Mouse (Mus musculus) gastrocnemius, adult 2 months (tissue): Measurements from ENCODE around the gene Clnk. TPM values are rescaled to one million over a fixed set of nuclear protein-coding genes. Genes with fewer than 3 reads are reported as not detected.

ENCODE experiments used
- DNase-seq: peaks from one replicate; pipeline ENCODE4 v3.0.0; 2022
- H3K27ac ChIP-seq: fragments of 200-600 bp; 2 replicates; pipeline ENCODE4 v1.8.1; 2022; ENCODE audit warnings: mild to moderate bottlenecking
- H3K4me3 ChIP-seq: fragments of 200-600 bp; 2 replicates; pipeline ENCODE4 v1.8.1; 2022; ENCODE audit warnings: mild to moderate bottlenecking, moderate library complexity
- CTCF ChIP-seq: fragments of 200-600 bp; IDR thresholded peaks from 2 replicates; pipeline ENCODE4 v1.8.1; 2022; ENCODE audit warnings: antibody characterized with exemption, mild to moderate bottlenecking, moderate library complexity
- intact Hi-C: fragments of 180-260 bp; cut with DNase I; formaldehyde crosslinking; loops from one replicate; pipeline ENCODE4 v1.15.1; 2025
- total RNA-seq, 2 experiments: library from RNA; stranded (reverse); gene quantifications; 2 replicates each; pipeline ENCODE4 v1.2.3; 2021

The Clnk gene
- total RNA-seq, 2 experiments from 2014 or later, result not detected

DNA sequence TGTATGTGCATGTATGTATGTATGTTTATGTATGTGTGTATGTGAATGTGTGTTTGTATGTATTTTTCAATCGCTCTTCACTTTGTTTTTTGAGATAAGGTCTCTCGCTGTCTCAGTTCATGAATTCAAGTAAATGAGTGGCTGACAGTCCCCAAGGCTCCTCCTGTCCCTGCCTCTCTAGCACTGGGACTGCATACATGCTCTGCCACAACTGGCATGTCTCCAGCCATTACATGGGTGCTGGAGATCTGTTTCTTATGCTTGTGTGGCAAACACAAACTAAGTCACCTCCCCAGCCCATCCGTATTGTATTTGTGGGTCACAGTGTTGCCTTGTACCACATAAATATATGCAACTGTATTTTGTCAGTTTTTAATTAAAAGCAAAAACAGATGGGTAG, 3.7 kb downstream of the Clnk start:
- Histone ChIP-seq H3K27ac (no peak overlapping the region), H3K4me3 (no peak overlapping the region)
- intact Hi-C loops, result no loop called here
- TF ChIP-seq CTCF, result no peak
- DNase-seq, result no peak

GRCm38 (mm10) chr5:38871591-38871990, 5.0 kb downstream of the Clnk start:
- no peak overlapping the region for H3K4me3 ChIP-seq
- intact Hi-C loops, result no loop called here
- no peak overlapping the region for H3K27ac ChIP-seq
- no peak for TF ChIP-seq CTCF
- no peak for DNase-seq

GRCm38 (mm10) chr5:38870485-38870884, 6.1 kb downstream of the Clnk start:
- intact Hi-C loops, result no loop called here
- TF ChIP-seq CTCF, result no peak
- H3K4me3 ChIP-seq, result no peak overlapping the region

GRCm38 (mm10) chr5:38869976-38870375, 6.6 kb downstream of the Clnk start:
- intact Hi-C loops, result no loop called here
- no peak overlapping the region for H3K27ac ChIP-seq
- H3K4me3 ChIP-seq, result no peak overlapping the region
- no peak for TF ChIP-seq CTCF
- DNase-seq, result no peak

More at GRCm38 (mm10) chr5:38870485-38870884, 6.1 kb downstream of the Clnk start:
- DNase-seq, result no peak
- H3K27ac ChIP-seq, result no peak overlapping the region

DNA sequence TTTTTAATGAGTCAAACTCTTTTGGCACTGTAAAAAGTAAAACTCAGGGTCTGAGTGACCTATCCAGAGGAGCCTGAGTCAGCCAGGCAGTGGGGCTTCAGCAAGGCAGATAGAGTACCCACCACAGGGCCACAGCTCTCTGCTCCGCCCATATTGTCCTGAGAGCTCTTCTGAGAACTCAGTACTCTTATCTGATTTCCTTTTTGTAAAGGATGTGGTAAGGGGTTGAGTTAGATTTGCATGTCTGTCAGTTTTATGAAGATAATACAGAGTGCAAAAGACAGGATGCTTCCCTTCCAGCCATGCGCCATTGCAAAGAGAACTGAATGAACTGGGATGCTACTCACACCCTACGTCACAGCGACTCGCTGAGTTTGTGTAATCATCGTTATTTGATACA, 12.0 kb downstream of the Clnk start:
- intact Hi-C loops, result no loop called here
- no peak for TF ChIP-seq CTCF
- DNase-seq, result no peak
- Histone ChIP-seq H3K27ac (no peak overlapping the region), H3K4me3 (no peak overlapping the region)

DNA sequence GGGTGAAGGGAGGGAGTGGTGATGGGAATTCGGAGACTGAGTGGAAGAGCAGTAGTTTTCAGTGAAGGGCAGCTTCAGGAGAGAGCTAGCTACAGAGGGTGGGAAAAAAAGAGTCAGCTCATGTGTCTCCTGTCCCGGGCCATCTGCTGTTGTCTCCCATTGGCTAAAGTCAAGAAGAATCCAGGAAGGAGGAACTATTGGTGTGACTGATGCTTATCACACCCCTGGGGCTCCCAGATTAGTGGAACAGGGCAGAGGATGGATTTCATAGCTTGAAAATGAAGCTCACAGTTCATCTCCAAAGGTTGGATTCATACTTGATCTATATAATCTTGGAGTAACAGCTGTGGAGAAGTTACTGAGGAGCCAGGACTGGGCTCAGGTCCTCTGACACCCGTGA, 13.6 kb downstream of the Clnk start:
- Histone ChIP-seq H3K27ac (no peak overlapping the region), H3K4me3 (no peak overlapping the region)
- TF ChIP-seq CTCF, result no peak
- DNase-seq, result no peak
- intact Hi-C loops, result no loop called here

- H3K27ac ChIP-seq, result no peak overlapping the region
- TF ChIP-seq CTCF, result no peak
- intact Hi-C loops, result no loop called here
- no peak overlapping the region for H3K4me3 ChIP-seq
- no peak for DNase-seq
Observed at GRCm38 (mm10) chr5:38862288-38862985, 14.2 kb downstream of the Clnk start.

DNA sequence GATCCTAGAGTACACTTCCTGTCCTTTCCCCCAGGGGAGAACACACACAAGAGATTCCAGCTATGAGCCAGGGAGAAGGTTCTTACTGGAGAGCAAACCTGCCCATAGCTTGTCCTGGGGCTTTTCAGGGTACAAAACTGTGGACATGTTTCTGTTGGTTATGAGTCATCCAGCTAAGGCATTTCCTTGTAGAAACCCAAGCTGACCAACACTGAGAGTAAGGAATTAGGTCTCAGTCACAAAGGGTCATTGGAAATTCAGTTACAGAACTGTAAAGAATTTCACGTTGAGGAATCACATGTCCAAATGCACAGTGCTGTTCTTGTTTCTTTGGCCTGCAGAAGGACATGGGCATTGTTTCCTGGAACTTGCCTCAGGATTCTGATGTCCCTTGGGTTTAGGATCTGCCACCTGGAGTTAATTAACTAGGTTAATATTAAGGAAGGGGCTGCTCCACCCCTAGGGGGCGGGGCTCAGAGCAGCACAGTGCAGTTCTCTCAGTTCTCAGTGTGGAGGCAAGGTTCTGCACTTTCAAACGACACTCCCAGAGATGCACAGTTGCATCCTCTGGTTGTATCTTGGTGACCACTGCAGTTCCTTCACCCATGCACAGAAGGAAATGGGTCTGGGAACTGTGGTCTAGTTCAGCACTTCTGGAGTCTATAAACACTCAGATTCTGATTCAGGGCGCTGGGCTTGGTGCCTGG, 18.4 kb downstream of the Clnk start:
- Histone ChIP-seq H3K4me3 (no peak overlapping the region), H3K27ac (no peak overlapping the region)
- no peak for TF ChIP-seq CTCF
- DNase-seq, result no peak
- intact Hi-C loops, result no loop called here

DNA sequence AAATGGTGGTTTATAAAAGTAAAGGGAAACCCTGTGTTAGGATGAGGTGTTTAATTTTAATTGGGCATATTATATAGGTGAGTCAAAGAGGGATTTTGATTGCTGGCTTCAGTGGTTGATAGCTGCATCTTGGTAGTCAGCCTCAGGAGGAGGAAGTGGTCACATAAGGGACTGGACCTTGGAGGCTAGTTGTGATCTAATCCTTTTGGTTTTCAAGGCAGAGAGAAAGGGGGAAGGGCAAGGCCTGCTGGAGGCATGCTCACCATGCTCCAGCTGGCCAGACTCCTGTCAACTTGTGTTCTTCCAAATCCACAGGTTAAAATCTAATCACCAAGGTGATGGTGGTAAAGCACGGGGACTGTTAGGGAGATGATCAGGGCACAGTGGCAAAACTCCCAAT, 19.0 kb downstream of the Clnk start:
- no peak for TF ChIP-seq CTCF
- intact Hi-C loops, result no loop called here
- H3K27ac ChIP-seq, result no peak overlapping the region
- no peak for DNase-seq
- H3K4me3 ChIP-seq, result no peak overlapping the region

- TF ChIP-seq CTCF, result no peak
- H3K27ac ChIP-seq, result no peak overlapping the region
- DNase-seq, result no peak
- intact Hi-C loops, result no loop called here
- H3K4me3 ChIP-seq, result no peak overlapping the region
Observed at GRCm38 (mm10) chr5:38850171-38850570, 26.4 kb downstream of the Clnk start.

DNA sequence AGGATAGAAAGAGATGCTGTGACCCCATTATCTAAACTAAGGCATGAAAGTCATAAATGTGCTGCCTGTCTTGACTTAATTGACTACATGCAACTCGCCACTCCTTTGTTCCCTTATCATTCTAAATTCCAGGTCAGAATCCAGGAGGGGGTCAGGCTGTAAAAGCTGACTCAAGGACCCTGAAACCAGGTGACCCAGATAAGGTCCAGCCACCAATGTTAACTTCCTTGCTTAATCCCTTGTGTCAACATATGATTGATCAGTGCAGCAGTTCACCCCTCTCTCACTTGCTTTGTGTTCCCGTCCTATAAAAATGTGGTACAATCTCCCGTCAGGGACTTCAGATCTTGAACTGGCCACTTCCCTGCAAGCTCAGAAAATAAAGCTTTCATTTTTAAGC, 31.1 kb downstream of the Clnk start:
- intact Hi-C loops, result no loop called here
- no peak for DNase-seq
- no peak for TF ChIP-seq CTCF
- Histone ChIP-seq H3K27ac (no peak overlapping the region), H3K4me3 (no peak overlapping the region)

- TF ChIP-seq CTCF, result no peak
- DNase-seq, result no peak
- intact Hi-C loops, result no loop called here
- Histone ChIP-seq H3K27ac (no peak overlapping the region), H3K4me3 (no peak overlapping the region)
Observed at GRCm38 (mm10) chr5:38844312-38844711, 32.3 kb downstream of the Clnk start.

- intact Hi-C loops, result no loop called here
- Histone ChIP-seq H3K27ac (no peak overlapping the region), H3K4me3 (no peak overlapping the region)
- TF ChIP-seq CTCF, result no peak
- no peak for DNase-seq
Observed at GRCm38 (mm10) chr5:38839981-38840380, 36.6 kb downstream of the Clnk start.

GRCm38 (mm10) chr5:38827310-38827709, 49.3 kb downstream of the Clnk start:
- TF ChIP-seq CTCF, result no peak
- Histone ChIP-seq H3K27ac (no peak overlapping the region), H3K4me3 (no peak overlapping the region)
- intact Hi-C loops, result no loop called here
- no peak for DNase-seq
